Mouse (Mus musculus): ENCODE data around the gene Slc25a35.

- TF ChIP-seq HCFC1 (IDR thresholded peaks at IDR 0.05; ENCODE audit: borderline replicate concordance, insufficient read depth, low read length) (peak; percentile 65; the same call in 1 of the 2 replicates), ZNF384 (IDR thresholded peaks at IDR 0.05; ENCODE audit: low read depth, low read length) (no peak), MAFK (IDR thresholded peaks at IDR 0.05; ENCODE audit: insufficient read depth, low read depth, low read length) (no peak), CHD2 (IDR thresholded peaks at IDR 0.05; ENCODE audit: low read depth, low read length) (no peak)
Measured at GRCm38 (mm10) chr11:69015644-69016441, 47.9 kb downstream of the Slc25a35 start, which contains the start of gene Ctc1.
